Mouse (Mus musculus) testis, adult 2 months (tissue): ENCODE data around the gene Dnajb14.

Source experiments
- CTCF ChIP-seq: fragments of 200-500 bp; IDR thresholded peaks from 2 replicates; pipeline ENCODE4 v1.5.1; 2012; ENCODE audit warnings: low read depth, mild to moderate bottlenecking, inconsistent platforms, low read length, moderate library complexity; ENCODE audit not compliant: control insufficient read depth, insufficient read depth, insufficient replicate concordance
- POLR2A ChIP-seq: fragments of 200-500 bp; IDR thresholded peaks from 2 replicates; pipeline ENCODE4 v1.6.1; 2012; ENCODE audit warnings: low read depth, mild to moderate bottlenecking, inconsistent platforms, low read length, moderate library complexity; ENCODE audit not compliant: control insufficient read depth

DNA sequence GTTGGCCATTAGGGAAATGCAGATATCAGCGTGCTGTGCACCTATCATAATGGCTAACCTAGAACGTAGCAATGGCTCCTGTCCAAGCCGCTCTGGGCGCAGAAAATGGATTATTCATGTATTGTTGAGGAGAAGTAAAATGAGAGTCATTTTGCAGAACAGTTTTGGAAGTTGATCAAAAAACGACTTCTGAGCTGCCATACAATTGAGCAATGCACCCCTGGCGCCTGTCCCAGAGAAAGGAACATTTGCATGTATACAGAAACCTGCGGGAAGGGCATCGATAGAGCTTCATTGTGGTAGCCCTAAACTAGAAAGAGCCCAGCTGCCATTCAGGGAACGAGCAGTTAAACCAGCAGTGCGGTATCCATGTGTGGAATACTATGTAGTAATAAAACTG lies 32.7 kb downstream of the Dnajb14 start:
- TF ChIP-seq CTCF (no peak), POLR2A (no peak)
